Mouse (Mus musculus) embryonic facial prominence, embryonic 15.5 days (tissue): ENCODE measurements around the gene Zfp709. TPM values are rescaled to one million over a fixed set of nuclear protein-coding genes. Genes with fewer than 3 reads are reported as not detected.
"Not testable (repeated sequence)": the region's sequence is repeated elsewhere in the genome, so short reads cannot be mapped to it uniquely, and the experiment has no call there.

Experiments
- ATAC-seq: fragments of 200-750 bp; cut with Nextera tagmentation; 2 replicates; pipeline ENCODE4 v1.8.0; 2017; ENCODE audit warnings: low read depth, moderate TSS enrichment; ENCODE audit not compliant: insufficient number of reproducible peaks, low FRiP score, low TSS enrichment
- H3K27ac ChIP-seq: fragments of 300-500 bp; sonication (generic); replicated peaks from 2 replicates; pipeline ENCODE4 v1.5.1; 2015; ENCODE audit warnings: mild to moderate bottlenecking, inconsistent platforms
- H3K27me3 ChIP-seq: fragments of 300-500 bp; sonication (generic); 2 replicates; pipeline ENCODE4 v1.6.1; 2015; ENCODE audit warnings: inconsistent platforms
- H3K36me3 ChIP-seq: fragments of 300-500 bp; sonication (generic); 2 replicates; pipeline ENCODE4 v1.6.1; 2015; ENCODE audit warnings: mild to moderate bottlenecking, inconsistent platforms
- H3K4me1 ChIP-seq: fragments of 300-500 bp; sonication (generic); 2 replicates; pipeline ENCODE4 v1.6.1; 2015; ENCODE audit warnings: inconsistent platforms
- H3K4me2 ChIP-seq: fragments of 300-500 bp; sonication (generic); replicated peaks from 2 replicates; pipeline ENCODE4 v1.6.1; 2015; ENCODE audit warnings: mild to moderate bottlenecking, inconsistent platforms
- H3K4me3 ChIP-seq: fragments of 300-500 bp; sonication (generic); replicated peaks from 2 replicates; pipeline ENCODE4 v1.5.1; 2015; ENCODE audit warnings: mild to moderate bottlenecking, inconsistent platforms
- H3K9ac ChIP-seq: fragments of 300-500 bp; sonication (generic); 2 replicates; pipeline ENCODE4 v1.6.1; 2015; ENCODE audit warnings: inconsistent platforms
- H3K9me3 ChIP-seq: fragments of 300-500 bp; sonication (generic); replicated peaks from 2 replicates; pipeline ENCODE4 v1.6.1; 2016; ENCODE audit warnings: inconsistent platforms
- WGBS: fragments of 180-500 bp; shearing (Covaris S2); methylation state at CpG from one replicate; pipeline ENCODE4 v1.1.7; 2015; 5-methylcytosine and 5-hydroxymethylcytosine counted together
- polyA plus RNA-seq: library from polyadenylated mRNA; unstranded; fragments of >200 nt; fragmentation: Nextera tagmentation; extraction: Ambion mirVana; gene quantifications from 2 replicates; pipeline ENCODE4 v1.2.1, GENCODE M21; 2015

The Zfp709 gene
- polyA plus RNA-seq, result 5.4 and 8.6 TPM in 2 replicates

DNA sequence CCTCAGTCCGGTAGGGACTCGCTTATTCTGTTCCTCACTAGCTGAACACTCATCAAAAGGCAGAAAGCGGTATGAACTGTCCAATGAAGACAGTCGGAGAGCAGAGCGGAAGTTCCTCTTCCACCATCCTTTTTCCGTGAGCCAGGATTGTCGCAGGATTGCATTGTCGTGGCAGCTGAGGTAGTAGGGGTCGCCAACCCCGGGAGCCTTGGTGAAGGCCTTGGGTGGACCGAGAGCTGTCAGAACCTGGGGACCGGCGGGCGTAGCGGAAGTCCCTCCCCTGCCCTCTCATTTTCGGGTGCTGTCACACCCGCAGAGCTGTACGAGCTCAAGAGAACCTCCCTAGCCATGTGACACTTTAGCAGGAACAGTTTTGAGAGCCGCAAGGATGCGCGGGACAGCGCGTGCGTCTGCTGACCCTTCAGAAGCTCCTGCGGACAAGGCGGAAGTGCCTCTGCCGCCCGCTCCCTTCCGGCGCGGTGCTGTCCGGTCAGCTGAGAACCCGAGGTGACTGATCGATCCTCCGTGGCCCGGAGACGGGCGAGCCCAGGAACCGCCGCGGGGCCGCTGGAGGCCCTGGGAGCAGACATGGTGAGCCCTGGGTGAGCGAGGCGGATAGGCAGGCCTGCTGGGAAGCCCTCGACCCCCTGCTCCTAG lies at the start of gene Zfp709:
Gene Zfp709 (plus strand): TSS at position 402 of the 657 bp plus-strand sequence.
- Histone ChIP-seq H3K9ac (peak within 1 kb of the TSS; percentile 66), H3K4me2 (peak within 1 kb of the TSS; percentile 75), H3K4me3 (peak within 1 kb of the TSS; percentile 58), H3K27me3 (no peaks in the 10 kb centered on the region), H3K9me3 (peaks cover 21% of the 10 kb centered on the region), H3K27ac (peak within 1 kb of the TSS; percentile 80), H3K36me3 (peaks cover 28% of the 10 kb centered on the region), H3K4me1 (0 out of 2 replicates have a peak, but pooled peaks cover 4% of the 10 kb centered on the region)
- 4% methylated on average over 45 of the region's 45 CpGs for WGBS
- ATAC-seq, result peak; percentile 91

DNA sequence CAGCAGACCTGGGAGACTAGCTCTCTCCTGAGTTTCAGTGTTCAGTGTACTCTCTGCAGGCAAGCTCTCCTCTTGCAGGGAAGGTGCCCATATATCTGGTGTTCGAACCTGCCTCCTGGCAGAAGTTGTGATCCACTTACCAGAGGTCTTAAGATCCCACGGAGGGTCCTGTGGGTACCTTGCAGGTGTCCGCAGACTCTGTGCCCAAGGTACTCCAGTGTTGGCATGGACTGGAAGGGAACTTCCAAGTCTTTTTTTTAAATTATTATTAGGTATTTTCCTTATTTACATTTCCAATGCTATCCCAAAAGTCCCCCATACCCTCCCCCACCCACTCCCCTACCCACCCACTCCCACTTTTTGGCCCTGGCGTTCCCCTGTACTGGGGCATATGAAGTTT lies 43.6 kb upstream of the Zfp709 start:
- H3K4me3 ChIP-seq, H3K4me2 ChIP-seq, H3K36me3 ChIP-seq, H3K9ac ChIP-seq, ATAC-seq, H3K27me3 ChIP-seq, H3K4me1 ChIP-seq, H3K9me3 ChIP-seq, H3K27ac ChIP-seq: not testable (repeated sequence)
- 75% methylated on average over 4 of the region's 4 CpGs for WGBS

DNA sequence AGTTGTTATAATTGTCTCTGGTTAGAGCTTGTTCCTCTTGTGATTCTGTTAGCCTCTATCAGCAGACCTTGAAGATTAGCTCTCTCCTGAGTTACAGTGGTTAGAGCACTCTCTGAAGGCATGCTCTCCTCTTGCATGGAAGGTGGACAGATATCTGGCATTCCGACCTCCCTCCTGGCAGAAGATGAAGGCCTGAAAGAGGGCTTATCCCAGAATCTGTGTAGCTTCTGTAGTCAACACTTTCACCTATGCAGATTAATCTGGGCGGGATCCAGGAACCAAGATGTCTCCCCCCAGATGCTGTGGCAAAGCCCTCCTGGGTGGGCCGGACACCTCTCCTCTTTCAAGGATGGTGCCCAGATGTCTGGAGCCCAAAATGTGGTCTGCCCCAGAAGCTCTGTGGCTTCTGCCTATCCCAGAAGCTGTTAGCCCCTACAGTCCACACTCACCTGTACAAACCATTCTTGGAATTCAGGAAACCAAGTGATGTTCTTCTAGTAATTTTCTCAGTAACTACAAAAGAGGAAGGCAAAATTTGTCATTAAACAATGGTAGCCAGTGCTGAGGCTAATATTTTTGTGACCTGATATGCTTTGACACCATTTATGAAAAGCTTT lies 40.5 kb upstream of the Zfp709 start:
- not testable (repeated sequence) for H3K36me3 ChIP-seq, H3K9ac ChIP-seq, H3K4me2 ChIP-seq, H3K4me1 ChIP-seq, H3K4me3 ChIP-seq, H3K27me3 ChIP-seq, H3K27ac ChIP-seq, H3K9me3 ChIP-seq
- peak; percentile 47; the same call in 1 of the 2 replicates for ATAC-seq
- 85% methylated on average over 3 of the region's 3 CpGs for WGBS

DNA sequence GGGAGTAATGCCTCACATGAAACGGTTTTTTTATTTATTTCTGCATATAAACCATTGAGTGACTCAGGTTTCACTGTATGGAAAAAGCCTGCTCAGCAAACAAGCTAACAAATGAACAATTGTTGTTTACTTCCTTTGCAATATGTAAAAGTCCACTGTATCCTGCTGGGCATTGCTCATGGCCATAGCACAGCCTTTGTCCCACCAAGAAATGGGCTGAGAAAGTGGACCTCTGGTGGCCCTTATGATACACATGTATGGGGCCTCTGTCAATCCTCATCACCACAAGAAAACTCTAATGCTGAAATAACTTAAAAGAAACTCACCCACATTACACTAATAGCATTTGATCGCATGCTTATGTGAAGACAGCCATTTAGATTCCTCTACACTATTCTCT lies 39.3 kb upstream of the Zfp709 start:
- H3K4me2 ChIP-seq, H3K36me3 ChIP-seq, ATAC-seq, H3K27ac ChIP-seq, H3K9me3 ChIP-seq, H3K9ac ChIP-seq, H3K27me3 ChIP-seq, H3K4me3 ChIP-seq, H3K4me1 ChIP-seq: not testable (repeated sequence)
- WGBS, result 69% methylated on average over 2 of the region's 2 CpGs

DNA sequence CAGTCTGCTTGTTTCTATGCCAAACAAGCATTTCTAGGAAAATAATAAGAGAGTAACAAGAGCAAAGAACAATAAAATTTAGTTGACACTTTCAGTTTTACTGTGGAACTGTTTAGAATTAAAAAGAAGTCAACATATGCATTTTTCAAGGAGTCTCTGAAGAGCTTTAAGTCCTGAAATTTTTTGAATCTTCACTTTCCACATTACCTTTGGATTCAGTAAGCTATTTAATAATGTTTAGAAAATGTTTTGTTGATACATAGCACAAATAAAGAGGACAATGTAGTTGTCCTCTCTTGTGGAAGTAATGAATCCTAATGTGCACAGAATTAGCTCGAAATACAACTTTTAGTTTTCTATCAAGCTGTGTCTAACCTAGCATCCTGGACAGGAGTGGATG lies 37.4 kb upstream of the Zfp709 start:
- H3K4me1 ChIP-seq, ATAC-seq, H3K4me2 ChIP-seq, H3K27me3 ChIP-seq, H3K4me3 ChIP-seq, H3K9me3 ChIP-seq, H3K9ac ChIP-seq, H3K27ac ChIP-seq, H3K36me3 ChIP-seq: not testable (repeated sequence)
- WGBS, result 73% methylated on average over 1 of the region's 1 CpGs

DNA sequence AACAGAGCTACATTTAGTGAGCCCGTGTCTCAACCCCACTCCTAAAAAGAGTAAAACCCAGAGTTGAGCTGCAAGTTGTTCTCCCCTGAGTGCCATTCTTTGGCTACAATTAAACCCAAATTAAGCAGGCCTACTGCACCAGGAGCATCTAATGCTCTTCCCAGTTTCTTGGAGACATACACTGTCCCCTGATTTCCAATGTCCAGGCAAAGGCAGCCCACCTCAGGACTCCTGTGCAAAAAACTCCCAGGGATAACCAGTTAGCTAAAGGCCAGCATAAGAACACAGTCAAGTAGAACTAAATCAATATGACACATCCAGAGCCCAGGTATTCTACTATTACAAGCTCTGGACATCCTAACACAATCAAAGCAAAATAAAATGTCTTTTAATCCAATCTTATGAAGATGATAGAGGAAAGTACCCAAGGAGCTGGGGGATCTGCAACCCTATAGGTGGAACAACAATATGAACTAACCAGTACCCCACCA lies 35.8 kb upstream of the Zfp709 start:
- H3K36me3 ChIP-seq, H3K4me1 ChIP-seq, H3K9me3 ChIP-seq, H3K27me3 ChIP-seq, H3K4me3 ChIP-seq, H3K27ac ChIP-seq, H3K4me2 ChIP-seq, H3K9ac ChIP-seq: not testable (repeated sequence)
- WGBS, result 78% methylated on average over 1 of the region's 1 CpGs
- peak; percentile 24; the same call in 1 of the 2 replicates for ATAC-seq

DNA sequence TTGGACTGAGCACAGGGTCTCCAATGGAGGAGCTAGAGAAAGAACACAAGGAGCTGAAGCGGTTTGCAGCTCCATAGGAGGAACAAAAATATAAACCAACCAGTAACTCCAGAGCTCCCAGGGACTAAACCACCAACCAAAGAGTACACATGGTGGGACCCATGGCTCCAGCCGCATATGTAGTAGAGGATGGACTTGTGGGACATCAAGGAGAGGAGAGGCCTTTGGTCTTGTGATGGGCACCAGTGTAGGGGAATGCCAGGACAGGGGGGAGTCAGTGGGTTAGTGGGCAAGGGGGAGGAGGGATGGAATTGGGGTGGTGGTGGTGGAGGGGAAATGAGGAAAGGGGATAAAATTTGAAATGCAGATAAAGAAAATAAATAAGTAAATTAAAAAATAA lies 35.1 kb upstream of the Zfp709 start:
- H3K9me3 ChIP-seq, H3K9ac ChIP-seq, H3K36me3 ChIP-seq, H3K27me3 ChIP-seq, H3K27ac ChIP-seq, H3K4me1 ChIP-seq, ATAC-seq, H3K4me2 ChIP-seq, H3K4me3 ChIP-seq: not testable (repeated sequence)
- WGBS, result 79% methylated on average over 2 of the region's 2 CpGs

DNA sequence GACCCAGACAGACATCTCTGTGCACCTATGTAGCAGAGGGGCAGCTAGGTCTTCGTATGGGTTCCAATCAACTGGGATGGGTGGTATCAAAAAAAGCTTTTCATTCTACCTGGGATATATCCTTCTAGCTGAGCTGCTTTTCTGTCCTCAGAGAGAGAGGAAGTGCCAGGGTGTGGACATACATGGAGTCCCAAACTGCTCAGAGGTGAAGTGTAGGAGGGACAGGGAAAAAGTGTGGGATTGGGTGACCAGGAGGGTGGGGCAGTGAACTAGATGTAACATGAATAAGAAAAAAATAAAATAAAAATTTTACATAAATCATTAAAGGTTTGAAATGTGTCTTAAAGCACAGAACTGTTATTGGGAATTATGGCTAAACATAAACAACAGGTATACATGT lies 30.8 kb upstream of the Zfp709 start:
- H3K9ac ChIP-seq, H3K27ac ChIP-seq, H3K4me3 ChIP-seq, ATAC-seq, H3K4me1 ChIP-seq, H3K9me3 ChIP-seq, H3K36me3 ChIP-seq, H3K4me2 ChIP-seq, H3K27me3 ChIP-seq: not testable (repeated sequence)
- whole genome bisulfite sequencing, result 63% methylated on average over 1 of the region's 1 CpGs

DNA sequence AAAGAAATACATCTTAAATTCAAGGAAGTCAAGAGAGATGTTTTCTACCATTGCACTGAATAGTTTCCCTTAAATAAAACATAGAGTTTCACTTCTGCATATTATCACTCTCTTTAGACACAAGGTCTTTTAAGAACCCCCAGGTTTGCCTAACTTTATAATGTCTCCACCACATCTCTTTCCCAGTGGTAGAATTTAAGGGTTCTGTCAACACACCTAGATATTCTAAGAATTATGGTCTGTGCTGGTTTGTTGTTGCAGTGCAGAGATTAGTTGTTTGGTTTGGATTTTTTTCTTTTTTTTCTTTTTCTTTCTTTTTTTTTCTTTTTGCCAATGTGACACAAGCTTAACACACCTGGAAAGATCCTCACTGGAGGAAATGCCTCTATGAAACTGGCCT lies 28.5 kb upstream of the Zfp709 start:
- not testable (repeated sequence) for H3K9ac ChIP-seq, H3K4me1 ChIP-seq, ATAC-seq, H3K4me3 ChIP-seq, H3K27me3 ChIP-seq, H3K9me3 ChIP-seq, H3K27ac ChIP-seq, H3K36me3 ChIP-seq, H3K4me2 ChIP-seq

DNA sequence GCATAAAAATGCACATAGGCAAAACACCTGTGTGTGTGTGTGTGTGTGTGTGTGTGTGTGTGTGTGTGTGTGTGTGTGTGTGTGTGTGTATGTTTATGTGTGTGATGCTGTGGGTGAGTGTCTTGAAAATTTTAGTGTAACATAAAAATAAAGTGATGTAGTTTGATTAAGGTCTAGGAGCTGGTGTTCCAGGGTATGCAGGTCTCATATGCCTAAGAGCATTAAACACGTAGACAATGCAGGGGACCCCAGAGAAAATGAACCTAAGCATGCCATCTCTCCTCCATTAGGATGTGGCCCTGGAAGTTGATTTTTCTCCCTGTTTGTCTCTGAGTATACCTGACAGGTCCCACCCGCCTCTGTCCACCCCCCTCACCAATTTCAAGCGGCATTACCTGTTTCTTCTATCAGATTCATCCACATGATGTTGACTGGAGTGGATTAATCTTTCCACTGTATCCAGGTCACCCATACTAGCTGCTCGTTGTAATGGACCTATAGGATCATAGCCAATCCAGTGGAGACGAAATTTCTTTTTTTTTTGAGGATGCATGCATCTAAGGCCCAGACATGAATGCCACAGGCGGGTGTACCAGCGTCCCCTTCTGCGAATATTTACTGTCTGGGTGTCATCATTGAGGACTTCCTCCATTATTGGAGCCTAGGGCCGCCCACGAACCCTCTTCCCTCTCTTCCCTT lies 25.0 kb upstream of the Zfp709 start:
- WGBS, result 73% methylated on average over 9 of the region's 10 CpGs
- not testable (repeated sequence) for H3K4me3 ChIP-seq, H3K4me2 ChIP-seq, H3K9me3 ChIP-seq, H3K9ac ChIP-seq, H3K27me3 ChIP-seq, H3K36me3 ChIP-seq, H3K4me1 ChIP-seq, H3K27ac ChIP-seq
- peak; percentile 47; the same call in 1 of the 2 replicates for ATAC-seq

DNA sequence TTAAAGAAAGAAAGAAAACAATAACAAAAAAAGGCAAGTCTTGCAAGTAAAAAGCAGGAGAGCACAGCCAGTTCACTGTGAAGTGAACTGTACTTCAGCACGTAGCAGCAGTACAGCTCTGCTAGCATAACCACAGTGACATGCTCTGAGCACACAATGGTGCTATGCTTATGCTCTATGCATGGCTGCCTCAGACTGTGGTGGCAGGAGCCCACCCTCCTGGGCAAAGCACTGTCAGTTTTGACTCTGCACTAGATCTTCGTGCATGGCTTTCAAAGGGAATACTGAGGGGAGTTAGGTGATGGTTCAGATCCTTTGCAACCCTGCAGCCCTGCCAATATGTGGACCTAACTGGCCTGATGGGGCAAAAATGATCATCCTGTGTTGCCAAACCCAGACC lies 24.5 kb upstream of the Zfp709 start:
- not testable (repeated sequence) for H3K36me3 ChIP-seq, H3K4me2 ChIP-seq, H3K27ac ChIP-seq, H3K9ac ChIP-seq, H3K4me1 ChIP-seq, H3K4me3 ChIP-seq, H3K27me3 ChIP-seq, H3K9me3 ChIP-seq
- WGBS, result 79% methylated on average over 2 of the region's 2 CpGs
- peak; percentile 65; the same call in 1 of the 2 replicates for ATAC-seq
